Mouse (Mus musculus) forebrain, embryonic 11.5 days (tissue): ENCODE data around the gene Fastkd5. TPM values are rescaled to one million over a fixed set of nuclear protein-coding genes. Genes with fewer than 3 reads are reported as not detected.

Experiments
- ATAC-seq: fragments of 200-750 bp; cut with Nextera tagmentation; replicated peaks from 2 replicates; pipeline ENCODE4 v1.8.0; 2017; ENCODE audit warnings: moderate TSS enrichment; ENCODE audit not compliant: low FRiP score
- DNase-seq: peaks from one replicate; pipeline ENCODE4 v3.0.0-alpha.2; 2017; ENCODE audit warnings: low spot score
- H3K27ac ChIP-seq: fragments of 300-500 bp; sonication (generic); 2 replicates; pipeline ENCODE4 v1.5.1; 2014; ENCODE audit warnings: low read depth, low read length
- H3K27me3 ChIP-seq: fragments of 300-500 bp; sonication (generic); 2 replicates; pipeline ENCODE4 v1.6.1; 2014; ENCODE audit warnings: mild to moderate bottlenecking, low read length, mixed read lengths; ENCODE audit not compliant: control insufficient read depth, insufficient read depth
- H3K36me3 ChIP-seq: fragments of 300-500 bp; sonication (generic); 2 replicates; pipeline ENCODE4 v1.6.1; 2014; ENCODE audit warnings: mild to moderate bottlenecking, low read length, moderate library complexity, mixed read lengths; ENCODE audit not compliant: control insufficient read depth, insufficient read depth
- H3K4me1 ChIP-seq: fragments of 300-500 bp; sonication (generic); replicated peaks from 2 replicates; pipeline ENCODE4 v1.6.1; 2014; ENCODE audit warnings: low read length, mixed read lengths; ENCODE audit not compliant: control insufficient read depth, insufficient read depth
- H3K4me2 ChIP-seq: fragments of 300-500 bp; sonication (generic); 2 replicates; pipeline ENCODE4 v1.6.1; 2014; ENCODE audit warnings: low read depth, mild to moderate bottlenecking, low read length, moderate library complexity, mixed read lengths; ENCODE audit not compliant: severe bottlenecking
- H3K4me3 ChIP-seq: fragments of 300-500 bp; sonication (generic); 2 replicates; pipeline ENCODE4 v1.5.1; 2014; ENCODE audit warnings: low read depth, low read length
- H3K9ac ChIP-seq: fragments of 300-500 bp; sonication (generic); 2 replicates; pipeline ENCODE4 v1.6.1; 2014; ENCODE audit warnings: low read length
- H3K9me3 ChIP-seq: fragments of 300-500 bp; sonication (generic); 2 replicates; pipeline ENCODE4 v1.6.1; 2016; ENCODE audit warnings: low read length, mixed read lengths; ENCODE audit not compliant: control insufficient read depth
- WGBS: fragments of 180-500 bp; shearing (Covaris S2); extraction: QIAGEN DNeasy Blood & Tissue Kit; methylation state at CpG from one replicate; pipeline ENCODE4 v1.1.7; 2014; 5-methylcytosine and 5-hydroxymethylcytosine counted together
- polyA plus RNA-seq: library from polyadenylated mRNA; unstranded; fragments of >200 nt; fragmentation: Nextera tagmentation; extraction: Ambion mirVana; gene quantifications from 2 replicates; pipeline ENCODE4 v1.2.1, GENCODE M21; 2014

Gene Fastkd5
- polyA plus RNA-seq, 1 experiment from 2014 or later: 20.5 TPM

DNA sequence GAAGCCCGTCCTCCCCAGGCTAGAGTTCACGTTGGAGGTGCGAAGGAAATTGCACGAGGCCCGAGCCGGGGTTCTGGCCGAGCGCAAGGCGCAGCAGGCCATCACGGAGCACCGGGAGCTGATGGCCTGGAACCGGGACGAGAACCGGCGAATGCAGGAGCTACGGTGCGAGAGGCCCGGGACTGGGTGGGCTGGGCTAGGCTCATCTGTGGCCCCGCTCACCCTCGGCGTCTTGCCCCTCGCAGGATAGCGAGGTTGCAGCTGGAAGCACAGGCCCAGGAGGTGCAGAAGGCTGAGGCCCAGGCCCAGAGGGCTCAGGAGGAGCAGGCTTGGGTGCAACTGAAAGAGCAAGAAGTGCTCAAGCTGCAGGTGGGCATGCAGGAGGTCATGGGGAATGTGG is 65.8 kb downstream of the Fastkd5 start:
- no peak overlapping the region for H3K27ac ChIP-seq
- H3K4me2 ChIP-seq: peak overlapping the region; percentile 93
- no peak for DNase-seq
- under 1% methylated on average over 23 of the region's 23 CpGs for WGBS
- no peaks in the 10 kb centered on the region for H3K27me3 ChIP-seq
- H3K9me3 ChIP-seq: no peaks in the 10 kb centered on the region
- peaks cover 7% of the 10 kb centered on the region; the same call in 1 of the 2 replicates for H3K4me1 ChIP-seq
- H3K9ac ChIP-seq: peak overlapping the region; percentile 85
- no peaks in the 10 kb centered on the region; the same call in 1 of the 2 replicates for H3K36me3 ChIP-seq
- ATAC-seq: peak; percentile 41
- peak overlapping the region; percentile 86 for H3K4me3 ChIP-seq

Other genes with a start within 250 kb of the Fastkd5 start
- gene Cpxm1, start 232.5 kb downstream of the Fastkd5 start, polyA plus RNA-seq: 27.1 and 29.9 TPM in 2 replicates
- not detected in 2 replicates for gene Gm28372, start 224.8 kb downstream of the Fastkd5 start, polyA plus RNA-seq
- gene 1700020A23Rik, start 224.8 kb downstream of the Fastkd5 start, polyA plus RNA-seq: not detected in 2 replicates
- gene Tmem239, start 223.5 kb downstream of the Fastkd5 start, polyA plus RNA-seq: not detected in 2 replicates
- gene Vps16, start 205.7 kb downstream of the Fastkd5 start, polyA plus RNA-seq: 95.8 and 103 TPM in 2 replicates
- 9.6 and 12.2 TPM in 2 replicates for gene Pced1a, start 205.3 kb downstream of the Fastkd5 start, polyA plus RNA-seq
- gene Ptpra, start 179.7 kb downstream of the Fastkd5 start, polyA plus RNA-seq: 116 and 128 TPM in 2 replicates
- 70.5 and 81.0 TPM in 2 replicates for gene Mrps26, start 66.3 kb downstream of the Fastkd5 start, polyA plus RNA-seq
- gene Oxt, start 53.9 kb downstream of the Fastkd5 start, polyA plus RNA-seq: not detected in 2 replicates
- gene Avp, start 47.5 kb downstream of the Fastkd5 start, polyA plus RNA-seq: not detected in 2 replicates
- gene Ubox5, start within 50 bp of the Fastkd5 start, polyA plus RNA-seq: 17.8 and 21.5 TPM in 2 replicates
- 1.6 and 1.7 TPM in 2 replicates for gene Lzts3, start 12.8 kb upstream of the Fastkd5 start, polyA plus RNA-seq
- 46.8 and 48.5 TPM in 2 replicates for gene Ddrgk1, start 34.6 kb upstream of the Fastkd5 start, polyA plus RNA-seq
- gene Itpa, start 37.6 kb upstream of the Fastkd5 start, polyA plus RNA-seq: 152 and 156 TPM in 2 replicates
- 1.2 TPM in 2 replicates for gene Slc4a11, start 67.5 kb upstream of the Fastkd5 start, polyA plus RNA-seq